Mouse (Mus musculus) forebrain, embryonic 10.5 days (tissue): ENCODE results near the gene Szrd1. TPM values are rescaled to one million over a fixed set of nuclear protein-coding genes. Genes with fewer than 3 reads are reported as not detected.
"Not testable (repeated sequence)": the region's sequence is repeated elsewhere in the genome, so short reads cannot be mapped to it uniquely, and the experiment has no call there.

ENCODE experiments used
- DNase-seq: peaks from one replicate; pipeline ENCODE4 v3.0.0-alpha.2; 2017; ENCODE audit warnings: low spot score; ENCODE audit errors: extremely low spot score
- H3K27ac ChIP-seq: fragments of 300-500 bp; sonication (generic); 2 replicates; pipeline ENCODE4 v1.5.1; 2016; ENCODE audit warnings: mild to moderate bottlenecking
- H3K27me3 ChIP-seq: fragments of 300-500 bp; sonication (generic); 2 replicates; pipeline ENCODE4 v1.6.1; 2016; ENCODE audit warnings: mild to moderate bottlenecking; ENCODE audit not compliant: poor library complexity, severe bottlenecking
- H3K36me3 ChIP-seq: fragments of 300-500 bp; sonication (generic); replicated peaks from 2 replicates; pipeline ENCODE4 v1.6.1; 2016; ENCODE audit warnings: mild to moderate bottlenecking, moderate library complexity
- H3K4me1 ChIP-seq: fragments of 300-500 bp; sonication (generic); 2 replicates; pipeline ENCODE4 v1.6.1; 2016
- H3K4me3 ChIP-seq: fragments of 300-500 bp; sonication (generic); 2 replicates; pipeline ENCODE4 v1.5.1; 2016; ENCODE audit warnings: mild to moderate bottlenecking, moderate library complexity
- H3K9me3 ChIP-seq: fragments of 300-500 bp; sonication (generic); 2 replicates; pipeline ENCODE4 v1.6.1; 2016; ENCODE audit warnings: mild to moderate bottlenecking, moderate library complexity
- WGBS: fragments of 180-500 bp; shearing (Covaris S2); methylation state at CpG from one replicate; pipeline ENCODE4 v1.1.7; 2016; 5-methylcytosine and 5-hydroxymethylcytosine counted together
- polyA plus RNA-seq: library from polyadenylated mRNA; unstranded; fragments of >200 nt; fragmentation: Nextera tagmentation; extraction: Ambion mirVana; gene quantifications from 2 replicates; pipeline ENCODE4 v1.2.1, GENCODE M21; 2016

The Szrd1 gene
- polyA plus RNA-seq, 1 experiment from 2014 or later = 45.2 TPM

DNA sequence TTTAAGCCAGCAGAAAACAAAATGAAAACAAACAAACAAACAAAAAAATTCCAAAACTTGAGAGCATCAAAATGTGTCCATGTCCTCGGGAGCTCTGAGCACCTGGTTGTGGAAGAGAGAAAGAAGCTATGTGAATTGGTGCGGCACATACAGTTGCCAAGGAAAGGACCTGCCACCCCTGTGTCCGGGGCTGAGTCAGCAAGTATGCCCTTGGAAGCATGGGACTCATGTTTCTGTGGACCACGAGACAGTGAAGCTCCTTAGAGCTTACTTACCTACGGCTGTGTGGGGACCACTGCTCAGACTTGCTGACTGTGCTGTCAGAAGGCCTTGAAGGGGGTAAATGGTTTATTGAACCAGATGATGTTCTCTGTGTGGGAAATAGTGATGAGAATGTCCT, 24.2 kb upstream of the Szrd1 start:
- H3K27ac ChIP-seq = no peak overlapping the region
- H3K9me3 ChIP-seq = peaks cover 15% of the 10 kb centered on the region
- WGBS = 96% methylated on average over 5 of the region's 5 CpGs
- DNase-seq = no peak
- peaks cover 11% of the 10 kb centered on the region for H3K4me1 ChIP-seq
- H3K4me3 ChIP-seq = no peak overlapping the region
- peaks cover 61% of the 10 kb centered on the region for H3K36me3 ChIP-seq
- no peaks in the 10 kb centered on the region for H3K27me3 ChIP-seq

DNA sequence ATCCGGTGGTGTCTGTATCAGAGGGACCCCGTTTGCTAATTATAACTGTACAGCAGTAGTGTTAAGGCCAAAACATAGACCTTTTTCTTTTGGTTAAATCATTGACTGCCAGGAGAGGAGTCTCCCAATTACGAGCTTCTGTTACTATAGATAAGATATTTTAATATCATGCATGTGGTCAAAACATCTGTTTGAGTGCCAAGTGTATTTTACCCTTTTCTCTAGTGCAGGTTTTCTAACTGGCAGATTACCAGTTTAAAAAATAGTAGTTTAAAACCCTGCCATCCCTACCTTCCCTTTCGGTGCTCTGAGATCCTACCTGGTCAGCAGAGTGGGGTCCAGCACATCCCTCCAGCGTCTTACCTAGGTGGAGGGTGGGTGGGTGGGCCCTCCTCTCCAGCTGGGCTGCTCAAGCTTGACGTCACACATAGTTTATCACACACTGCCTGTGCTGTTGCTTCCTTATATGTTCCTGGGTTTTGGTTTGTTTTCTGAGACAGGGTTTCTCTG, 22.2 kb upstream of the Szrd1 start:
- no peaks in the 10 kb centered on the region for H3K27me3 ChIP-seq
- 98% methylated on average over 6 of the region's 6 CpGs for WGBS
- H3K9me3 ChIP-seq = peaks cover 15% of the 10 kb centered on the region
- no peak overlapping the region for H3K27ac ChIP-seq
- peaks cover 29% of the 10 kb centered on the region for H3K4me1 ChIP-seq
- peaks cover 53% of the 10 kb centered on the region for H3K36me3 ChIP-seq
- no peak for DNase-seq
- no peak overlapping the region for H3K4me3 ChIP-seq

DNA sequence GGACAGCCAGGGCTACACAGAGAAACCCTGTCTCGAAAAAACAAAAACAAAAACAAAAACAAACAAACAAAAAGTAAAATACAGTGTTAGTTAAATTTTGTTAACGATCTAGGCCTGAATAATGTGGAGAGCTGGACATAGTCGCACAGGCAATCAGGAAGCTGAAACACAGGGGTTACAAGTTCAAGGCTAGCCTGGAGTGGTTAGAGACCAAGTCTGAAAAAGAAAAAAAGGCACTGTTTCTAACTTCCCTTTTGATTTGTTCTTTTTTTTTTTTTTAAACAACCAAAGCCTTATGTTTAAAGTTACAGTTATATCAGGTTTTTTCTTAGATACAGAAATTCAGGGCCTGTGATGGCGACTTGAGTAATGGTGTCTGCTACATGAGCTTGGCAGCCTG, 20.6 kb upstream of the Szrd1 start:
- 93% methylated on average over 4 of the region's 4 CpGs for WGBS
- Histone ChIP-seq H3K9me3 (peaks cover 13% of the 10 kb centered on the region), H3K27me3 (no peaks in the 10 kb centered on the region), H3K36me3 (peaks cover 44% of the 10 kb centered on the region), H3K27ac (no peak overlapping the region), H3K4me1 (peaks cover 29% of the 10 kb centered on the region), H3K4me3 (no peak overlapping the region)
- DNase-seq = no peak

GRCm38 (mm10) chr4:141159666-141160065, 20.1 kb upstream of the Szrd1 start:
- no peaks in the 10 kb centered on the region for H3K27me3 ChIP-seq
- no peak for DNase-seq
- H3K4me3 ChIP-seq = no peak overlapping the region
- peaks cover 29% of the 10 kb centered on the region for H3K4me1 ChIP-seq
- peaks cover 40% of the 10 kb centered on the region for H3K36me3 ChIP-seq
- 88% methylated on average over 5 of the region's 5 CpGs for WGBS
- H3K27ac ChIP-seq = no peak overlapping the region
- peaks cover 9% of the 10 kb centered on the region for H3K9me3 ChIP-seq

DNA sequence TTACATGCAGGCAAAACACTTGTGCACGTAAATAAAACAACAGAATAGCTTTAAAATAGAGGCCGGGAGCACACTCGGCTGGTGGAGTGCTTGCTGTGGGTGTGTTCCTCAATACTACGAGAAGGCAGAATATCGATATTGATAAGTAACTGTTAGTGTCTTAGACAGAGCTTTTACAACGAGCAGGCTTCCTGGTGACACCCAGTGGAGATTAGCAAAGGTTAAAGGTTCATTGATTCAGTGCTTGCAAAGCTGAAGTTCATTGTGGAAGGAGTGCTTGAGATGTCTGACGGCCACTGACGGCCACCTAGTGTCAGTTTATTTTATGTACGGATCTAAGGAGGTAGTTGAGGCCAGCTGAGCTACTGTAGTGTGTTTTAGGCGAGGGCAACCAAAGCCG, 19.5 kb upstream of the Szrd1 start:
- WGBS = 73% methylated on average over 11 of the region's 11 CpGs
- H3K27me3 ChIP-seq = no peaks in the 10 kb centered on the region
- H3K27ac ChIP-seq = no peak overlapping the region
- peaks cover 4% of the 10 kb centered on the region; the same call in 1 of the 2 replicates for H3K9me3 ChIP-seq
- no peak for DNase-seq
- H3K36me3 ChIP-seq = peaks cover 35% of the 10 kb centered on the region
- no peak overlapping the region for H3K4me3 ChIP-seq
- peaks cover 29% of the 10 kb centered on the region for H3K4me1 ChIP-seq

- Histone ChIP-seq H3K4me3 (no peak overlapping the region), H3K27ac (no peak overlapping the region), H3K4me1 (peaks cover 29% of the 10 kb centered on the region), H3K36me3 (peaks cover 31% of the 10 kb centered on the region), H3K9me3 (no peaks in the 10 kb centered on the region), H3K27me3 (no peaks in the 10 kb centered on the region)
- no peak for DNase-seq
- WGBS = 88% methylated on average over 2 of the region's 2 CpGs
Observed at GRCm38 (mm10) chr4:141158609-141159008, 19.0 kb upstream of the Szrd1 start.

GRCm38 (mm10) chr4:141157485-141157884, 17.9 kb upstream of the Szrd1 start:
- no peak overlapping the region for H3K4me3 ChIP-seq
- WGBS = 87% methylated on average over 4 of the region's 4 CpGs

GRCm38 (mm10) chr4:141149116-141149515, 9.5 kb upstream of the Szrd1 start:
- Histone ChIP-seq H3K4me1 (peaks cover 28% of the 10 kb centered on the region), H3K27me3 (peaks cover 2% of the 10 kb centered on the region; the same call in 1 of the 2 replicates), H3K27ac (no peak overlapping the region), H3K36me3 (0 out of 2 replicates have a peak, but pooled peaks cover 6% of the 10 kb centered on the region), H3K4me3 (peak overlapping the region; percentile 77), H3K9me3 (no peaks in the 10 kb centered on the region)
- DNase-seq = no peak
- 49% methylated on average over 7 of the region's 7 CpGs for WGBS

More at GRCm38 (mm10) chr4:141157485-141157884, 17.9 kb upstream of the Szrd1 start:
- Histone ChIP-seq H3K9me3 (no peaks in the 10 kb centered on the region), H3K4me1 (peaks cover 29% of the 10 kb centered on the region), H3K27me3 (no peaks in the 10 kb centered on the region), H3K27ac (no peak overlapping the region), H3K36me3 (peaks cover 23% of the 10 kb centered on the region)
- DNase-seq = no peak

DNA sequence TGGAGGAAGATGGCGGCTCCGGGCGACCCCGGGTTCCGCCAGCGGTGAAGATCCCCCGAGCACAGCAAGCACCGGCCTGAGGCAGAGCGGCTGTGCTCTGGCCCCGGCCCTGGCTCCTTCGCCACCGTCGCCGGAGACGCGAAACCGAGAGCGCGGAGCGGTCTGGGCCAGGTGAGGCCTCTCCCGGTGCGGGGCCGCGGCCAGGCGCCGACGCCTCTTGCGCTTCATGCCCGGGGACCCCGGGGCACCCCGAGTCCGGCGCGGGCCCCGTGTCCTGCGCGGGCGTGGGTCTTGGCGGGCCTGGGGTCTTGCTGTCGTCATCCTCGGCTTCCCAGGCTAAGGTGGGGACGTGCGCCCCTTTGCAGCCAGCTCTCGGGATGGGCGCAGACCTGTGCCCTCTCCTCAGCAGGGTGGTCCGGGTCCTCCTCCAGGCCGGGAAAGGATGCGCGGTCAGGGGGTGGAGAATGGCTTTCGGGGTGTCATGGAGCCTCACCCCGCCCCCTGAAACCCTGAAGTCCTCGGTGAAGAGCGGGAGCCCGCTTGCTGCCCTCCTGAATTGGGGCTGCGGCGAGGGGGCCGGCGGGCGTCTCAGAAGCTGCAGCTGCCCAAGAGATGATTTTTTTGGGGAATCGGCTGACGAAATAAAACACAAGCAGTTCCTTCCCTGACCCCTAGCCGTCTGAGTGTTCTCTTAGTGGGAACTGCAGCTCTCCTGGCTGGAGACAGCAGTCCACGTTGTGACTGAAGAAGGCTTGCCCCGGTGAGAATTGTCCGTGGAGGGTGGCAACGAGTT, 8.6 kb upstream of the Szrd1 start:
- Histone ChIP-seq H3K4me1 (peaks cover 28% of the 10 kb centered on the region), H3K36me3 (0 out of 2 replicates have a peak, but pooled peaks cover 6% of the 10 kb centered on the region), H3K9me3 (no peaks in the 10 kb centered on the region), H3K4me3 (peak overlapping the region; percentile 77), H3K27me3 (peaks cover 7% of the 10 kb centered on the region; the same call in 1 of the 2 replicates), H3K27ac (peak overlapping the region; percentile 94)
- peak; percentile 64 for DNase-seq
- WGBS = under 1% methylated on average over 66 of the region's 66 CpGs

GRCm38 (mm10) chr4:141147112-141148008, 7.8 kb upstream of the Szrd1 start, which contains the start of gene Fbxo42:
TSS of gene Fbxo42 (plus strand) at chr4:141147913.
- 0 out of 2 replicates have a peak, but pooled peaks cover 4% of the 10 kb centered on the region for H3K36me3 ChIP-seq
- 9% methylated on average over 58 of the region's 58 CpGs for WGBS

GRCm38 (mm10) chr4:141146491-141147033, 7.0 kb upstream of the Szrd1 start:
- Histone ChIP-seq H3K27me3 (peaks cover 7% of the 10 kb centered on the region; the same call in 1 of the 2 replicates), H3K27ac (0 out of 2 replicates have a peak overlapping the region, but pooled peaks have one; percentile 94), H3K4me3 (no peak overlapping the region), H3K4me1 (peaks cover 31% of the 10 kb centered on the region), H3K36me3 (0 out of 2 replicates have a peak, but pooled peaks cover 4% of the 10 kb centered on the region), H3K9me3 (no peaks in the 10 kb centered on the region)
- no peak for DNase-seq
- 94% methylated on average over 6 of the region's 6 CpGs for WGBS

More at GRCm38 (mm10) chr4:141147112-141148008, 7.8 kb upstream of the Szrd1 start, which contains the start of gene Fbxo42:
- H3K4me1 ChIP-seq = peaks cover 31% of the 10 kb centered on the region
- no peaks in the 10 kb centered on the region for H3K9me3 ChIP-seq
- peak within 1 kb of the TSS; percentile 77 for H3K4me3 ChIP-seq
- H3K27ac ChIP-seq = peak within 1 kb of the TSS; percentile 94
- peaks cover 7% of the 10 kb centered on the region; the same call in 1 of the 2 replicates for H3K27me3 ChIP-seq
- peak; percentile 93 for DNase-seq

- H3K36me3 ChIP-seq, H3K27me3 ChIP-seq, H3K27ac ChIP-seq, H3K4me3 ChIP-seq, DNase-seq, H3K9me3 ChIP-seq: not testable (repeated sequence)
- H3K4me1 ChIP-seq = peaks cover 31% of the 10 kb centered on the region
- 94% methylated on average over 9 of the region's 16 CpGs for WGBS
Observed at GRCm38 (mm10) chr4:141145124-141145523, 5.5 kb upstream of the Szrd1 start.
